In the genomic region with DNA sequence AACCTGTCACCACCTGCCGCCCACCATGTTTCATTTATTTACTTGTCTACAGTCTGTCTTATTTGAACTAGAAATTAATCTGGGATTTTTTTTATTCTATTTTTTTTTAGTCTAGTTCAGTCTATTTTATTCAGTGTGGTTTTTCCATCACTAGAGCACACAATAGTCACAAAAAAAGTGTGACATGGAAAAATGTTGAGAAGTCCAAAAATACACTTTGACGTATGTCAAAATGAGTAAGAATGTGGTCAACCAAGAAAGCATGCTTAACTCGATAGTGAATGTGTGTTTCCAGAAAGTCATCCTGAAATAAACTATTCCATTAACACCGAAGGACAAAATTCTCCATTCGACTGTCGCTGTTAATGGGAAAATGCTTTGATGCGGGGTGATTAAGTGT, we compare ENCODE assay signal across 1 mouse cellular context.
TF ChIP-seq lines count a peak whose summit lies in the region.

No protein-coding gene starts in this region.

TF ChIP-seq in CH12.LX, 34 proteins besides CTCF, POLR2A, EP300 and RAD21 (continued from another document):
- TF ChIP-seq JUN (IDR thresholded peaks at IDR 0.05; ENCODE audit: insufficient read depth, low read depth, low read length) = peak; percentile 66; the same call in 1 of the 2 replicates
- TF ChIP-seq MXI1 (IDR thresholded peaks at IDR 0.05; ENCODE audit: low read depth, low read length) = no peak
- TF ChIP-seq PAX5 (IDR thresholded peaks at IDR 0.05; ENCODE audit: low read length) = no peak
- TF ChIP-seq MYC (IDR thresholded peaks at IDR 0.05; ENCODE audit: low read depth, low read length) = 0 out of 2 replicates have a peak, but pooled peaks have one; percentile 22
- no peak for TF ChIP-seq GABPA (IDR thresholded peaks at IDR 0.05; ENCODE audit: insufficient replicate concordance, low read depth, low read length)
- no peak for TF ChIP-seq E2F4 (IDR thresholded peaks at IDR 0.05; ENCODE audit: insufficient replicate concordance, low read depth, low read length)
